Mouse (Mus musculus) neutrophil, adult 5-6 weeks (primary cell): ENCODE measurements around the gene E130308A19Rik. TPM values are rescaled to one million over a fixed set of nuclear protein-coding genes. Genes with fewer than 3 reads are reported as not detected.
A peak's percentile ranks its signal among the peaks of the same experiment; 100 is the strongest.

Source experiments
- ATAC-seq: fragments of 151-379, 151-347 bp; 2 replicates; pipeline ENCODE4 v1.8.0; 2017; ENCODE audit warnings: mild to moderate bottlenecking, moderate TSS enrichment; ENCODE audit not compliant: insufficient number of reproducible peaks, poor library complexity, low FRiP score, severe bottlenecking; ENCODE audit errors: extremely low read depth
- total RNA-seq: library from RNA; stranded (forward); fragments of 200-1000 nt; gene quantifications from 2 replicates; pipeline ENCODE4 v1.2.3, GENCODE M21; 2017

Gene E130308A19Rik
- total RNA-seq, result 3.7 and 5.2 TPM in 2 replicates

DNA sequence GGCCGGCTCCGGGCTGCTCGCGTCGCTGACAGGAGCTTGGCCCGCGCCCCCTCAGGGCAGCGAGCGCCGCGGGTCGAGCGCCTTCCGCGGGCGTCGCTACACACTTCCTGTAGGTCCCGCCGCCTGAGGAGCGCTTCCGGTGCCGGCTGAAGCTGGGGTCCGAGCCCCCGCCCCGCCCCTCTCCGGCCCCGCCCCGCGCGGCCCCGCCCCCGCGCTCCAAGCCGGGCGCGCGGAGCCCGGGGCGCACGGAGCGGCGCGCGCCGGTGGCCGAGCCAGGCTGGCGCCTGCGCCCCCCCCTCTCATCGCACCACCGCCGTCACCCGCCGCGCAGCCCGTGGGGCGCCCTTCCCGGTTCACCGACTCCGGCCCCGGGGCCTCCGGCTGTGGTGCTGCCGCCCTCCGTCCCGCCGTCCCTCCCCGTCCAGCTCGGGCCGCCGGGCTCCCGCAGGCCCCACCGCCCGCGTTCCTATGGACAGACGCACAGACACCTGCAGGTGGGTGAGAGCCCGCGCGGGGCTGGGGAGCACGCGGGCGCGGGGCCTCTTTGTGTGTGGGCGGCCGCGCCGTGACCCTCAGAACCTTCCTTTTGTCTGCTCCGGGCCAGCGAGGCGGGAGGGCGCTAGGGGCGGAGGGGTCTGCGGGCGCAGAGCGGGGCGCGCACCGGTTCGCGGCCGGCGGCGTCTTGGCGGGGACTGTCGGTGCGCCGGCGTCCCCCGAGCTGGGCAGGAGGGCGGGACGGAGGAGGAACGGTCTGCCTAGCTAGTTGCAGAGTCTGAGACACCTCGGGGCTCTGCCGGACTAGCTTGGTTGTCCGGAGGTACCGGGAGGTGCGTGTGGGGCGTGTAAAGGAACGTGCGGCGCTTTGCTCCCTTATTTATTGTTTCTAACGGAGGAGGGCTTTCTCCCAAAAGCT lies at the start of gene E130308A19Rik:
E130308A19Rik (plus strand) TSS at position 214 of the 913 bp plus-strand sequence.
- peak; percentile 84 for ATAC-seq

DNA sequence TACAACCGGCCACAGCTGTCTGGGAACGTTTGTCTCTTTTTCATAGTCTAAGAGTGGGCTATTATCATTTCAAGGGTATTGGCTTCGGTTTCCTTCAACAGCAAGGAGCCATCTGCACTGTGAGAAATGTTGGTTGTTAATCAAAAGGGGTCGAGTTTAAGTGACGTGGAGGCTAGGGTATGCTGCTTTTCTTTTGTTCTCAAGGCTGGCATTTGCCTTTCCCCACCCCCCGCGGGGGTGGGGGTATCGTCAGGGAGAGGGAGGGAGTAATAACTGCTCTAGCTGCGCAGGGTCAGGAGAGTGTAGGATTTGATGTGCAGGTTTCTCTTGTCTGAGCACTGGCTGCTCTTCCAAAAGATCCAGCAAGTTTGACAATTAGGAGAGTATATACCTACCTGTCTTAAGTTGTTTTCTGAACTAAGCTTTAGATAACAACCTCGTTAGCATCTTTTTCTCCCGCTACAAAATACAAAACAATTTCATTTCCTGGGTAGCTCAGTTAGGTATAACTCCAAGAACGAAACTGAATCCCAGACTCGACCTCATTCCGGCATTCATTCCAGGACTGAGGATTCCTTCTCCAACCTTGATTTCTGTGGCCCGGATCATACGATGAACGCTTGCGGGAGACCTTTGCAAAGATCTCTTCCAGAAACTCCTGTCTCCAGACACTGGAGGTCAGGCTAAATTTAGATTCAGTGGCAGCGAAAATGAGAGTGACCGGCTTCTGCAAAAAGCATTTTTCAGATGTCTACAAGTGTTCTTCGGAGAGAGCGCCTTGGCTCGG lies 45.3 kb upstream of the E130308A19Rik start:
- ATAC-seq, result no peak

DNA sequence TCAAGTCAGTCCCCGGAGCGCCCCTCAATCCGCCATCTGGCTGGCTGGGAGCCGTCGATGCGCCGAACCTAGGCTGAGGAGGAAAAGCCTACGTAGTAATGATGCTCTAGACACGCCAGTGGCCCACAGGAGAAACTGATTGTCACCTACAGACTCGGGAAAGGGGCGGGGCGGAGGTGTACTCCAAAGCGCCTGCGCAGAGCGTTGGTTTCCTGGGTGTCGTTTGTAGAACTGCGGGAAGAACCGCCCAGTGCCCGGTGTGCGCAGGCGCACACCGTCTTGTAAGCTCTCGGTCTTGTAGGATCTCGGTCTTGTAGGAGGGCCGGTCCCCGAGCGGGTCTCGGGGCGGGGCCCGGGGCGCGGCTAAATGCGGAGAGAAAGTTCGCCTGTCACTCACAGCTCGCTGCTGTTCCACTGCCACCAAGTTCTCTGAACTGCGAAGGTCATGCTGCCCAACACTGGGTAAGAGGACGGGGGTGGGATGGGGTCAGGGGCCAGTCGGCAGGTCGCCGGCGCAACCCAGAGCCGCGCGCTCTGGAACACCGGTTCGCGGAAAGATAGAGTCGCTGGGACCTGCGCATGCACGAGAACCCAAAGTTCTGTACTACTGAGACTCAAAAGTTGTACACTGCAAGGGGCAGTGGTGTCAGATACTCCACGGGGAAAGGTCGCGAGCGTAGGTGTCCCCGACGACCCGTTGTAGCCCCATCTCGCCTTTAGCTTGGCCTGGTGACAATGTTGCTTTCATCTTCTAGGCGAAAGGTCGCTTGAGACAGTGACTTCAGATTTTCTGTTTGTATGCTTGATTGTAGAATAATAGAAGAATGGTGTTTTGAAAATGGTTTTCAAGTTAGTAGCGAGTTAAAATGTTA lies 44.5 kb upstream of the E130308A19Rik start, which contains the start of gene Hsdl2:
Hsdl2 (plus strand) TSS at position 250 of the 872 bp plus-strand sequence.
- peak; percentile 95 for ATAC-seq

DNA sequence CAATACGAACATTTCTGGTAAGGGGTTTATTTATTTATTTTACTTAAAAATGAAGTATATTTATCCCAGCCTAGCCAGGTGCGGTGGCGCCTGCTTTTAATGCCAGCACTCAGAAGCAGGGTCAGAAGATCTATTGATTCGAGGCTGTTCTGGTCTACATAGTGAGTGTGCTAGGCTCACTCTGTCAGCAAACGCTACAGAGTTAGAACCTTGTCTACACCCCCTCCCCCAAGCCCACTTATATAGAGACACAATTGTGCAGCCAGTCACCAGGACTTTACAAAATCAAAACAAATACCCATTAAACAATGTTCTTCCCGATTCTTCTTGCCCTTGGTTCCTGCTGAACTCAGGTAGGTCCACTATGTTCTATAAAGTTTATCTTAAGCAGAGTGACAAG lies 43.8 kb upstream of the E130308A19Rik start:
- ATAC-seq, result no peak

DNA sequence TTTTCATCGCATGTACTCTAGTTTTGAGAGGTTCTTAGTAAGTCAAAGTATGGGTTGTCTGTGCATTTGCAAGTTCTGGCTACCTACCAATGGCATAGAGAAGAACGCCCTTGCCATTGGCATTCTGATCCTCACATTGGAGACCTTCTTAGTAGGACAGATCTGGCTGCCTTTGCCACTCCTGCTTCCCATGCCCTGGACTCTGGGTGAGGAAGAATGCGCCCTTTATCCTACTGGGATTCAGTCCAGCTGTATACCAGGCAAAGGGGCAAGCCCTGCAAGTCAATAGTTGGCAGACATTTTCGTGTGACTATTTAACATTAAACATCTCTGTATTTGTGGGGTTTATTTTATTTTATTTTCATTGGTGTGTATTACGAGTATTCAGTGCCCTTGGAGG lies 40.9 kb upstream of the E130308A19Rik start:
- no peak for ATAC-seq

DNA sequence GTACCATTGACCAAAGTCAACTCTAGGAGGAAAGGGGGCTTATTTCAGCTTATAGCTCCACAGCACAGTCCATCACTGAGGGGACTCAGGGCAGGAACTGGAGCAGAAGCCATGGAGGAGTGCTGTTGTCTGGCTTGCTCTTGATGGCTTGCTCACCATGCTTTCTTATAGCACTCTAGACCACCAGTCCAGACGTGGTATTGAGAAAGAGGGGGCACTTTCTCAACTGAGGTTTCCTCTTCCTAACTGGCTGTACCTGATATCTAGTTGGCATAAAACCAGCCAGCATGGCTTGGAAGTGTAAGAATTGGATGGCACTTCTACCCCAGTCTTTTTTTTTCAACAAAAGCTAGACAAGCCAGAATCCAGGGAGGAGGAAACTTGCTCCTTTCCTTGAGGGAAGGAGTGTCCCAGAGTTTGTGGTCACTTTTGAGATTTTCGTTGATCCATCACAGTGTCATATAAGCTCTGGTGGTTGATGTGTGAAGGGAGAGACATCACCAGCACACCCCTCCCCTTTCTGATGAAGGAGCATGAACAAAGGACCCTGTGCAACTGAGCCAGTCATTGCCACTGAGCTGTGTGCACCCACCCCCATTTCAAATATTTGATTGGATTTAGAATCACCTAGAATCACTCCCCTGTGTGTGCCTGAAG lies 38.7 kb upstream of the E130308A19Rik start:
- no peak for ATAC-seq

DNA sequence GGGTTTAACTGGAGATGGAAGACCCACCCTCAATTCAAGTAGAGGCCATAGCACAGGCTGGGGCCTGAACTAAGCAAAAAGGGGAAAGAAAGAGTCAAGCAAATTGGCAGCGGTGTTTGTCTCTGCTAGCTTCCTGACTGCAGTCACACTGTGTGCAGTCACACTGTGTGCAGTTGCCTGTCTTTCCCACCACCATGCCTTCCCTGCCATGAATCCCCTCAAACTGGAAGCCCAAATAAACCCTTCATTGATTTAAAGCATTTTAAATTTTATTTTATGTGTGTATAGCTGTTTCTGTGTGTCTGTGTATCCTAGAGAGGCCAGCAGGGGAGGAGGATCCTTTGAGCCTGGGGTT lies 38.2 kb upstream of the E130308A19Rik start:
- no peak for ATAC-seq

DNA sequence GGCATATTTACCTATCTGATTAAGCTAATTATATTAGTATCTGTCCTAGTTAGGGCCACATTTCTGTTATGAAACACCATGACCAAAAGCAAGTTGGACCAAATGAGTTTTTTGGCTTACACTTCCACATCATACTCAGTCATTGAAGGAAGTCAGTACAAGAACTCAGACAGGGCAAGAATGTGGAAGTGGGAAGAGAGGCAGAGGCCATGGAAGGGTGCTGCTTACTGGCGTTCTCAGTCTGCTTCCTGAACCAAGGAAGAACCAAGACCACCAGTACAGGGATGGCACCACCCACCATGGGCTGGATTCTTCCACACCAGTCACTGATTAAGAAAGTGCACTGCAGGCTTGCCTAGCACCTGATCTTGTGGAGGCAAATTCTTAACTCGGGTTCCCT lies 31.4 kb upstream of the E130308A19Rik start:
- no peak for ATAC-seq

DNA sequence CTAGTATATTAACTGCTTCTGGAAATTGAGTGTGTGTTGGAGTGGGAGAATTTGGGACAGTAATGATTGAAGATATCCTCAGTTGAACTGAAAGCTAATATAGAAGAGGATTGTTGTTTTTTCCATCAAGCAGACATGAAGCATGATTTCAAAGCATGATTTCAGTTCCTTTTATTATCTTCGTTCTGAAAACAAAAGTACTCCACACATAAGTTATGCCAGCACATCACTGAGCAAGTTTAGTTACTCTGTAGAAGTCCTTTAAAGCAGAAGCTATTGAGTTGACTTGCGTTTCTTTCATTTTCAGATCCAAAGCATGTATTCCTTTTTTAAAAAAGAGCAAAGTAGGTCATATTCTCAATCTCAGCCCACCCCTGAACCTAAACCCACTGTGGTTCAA lies 29.5 kb upstream of the E130308A19Rik start:
- ATAC-seq, result no peak

DNA sequence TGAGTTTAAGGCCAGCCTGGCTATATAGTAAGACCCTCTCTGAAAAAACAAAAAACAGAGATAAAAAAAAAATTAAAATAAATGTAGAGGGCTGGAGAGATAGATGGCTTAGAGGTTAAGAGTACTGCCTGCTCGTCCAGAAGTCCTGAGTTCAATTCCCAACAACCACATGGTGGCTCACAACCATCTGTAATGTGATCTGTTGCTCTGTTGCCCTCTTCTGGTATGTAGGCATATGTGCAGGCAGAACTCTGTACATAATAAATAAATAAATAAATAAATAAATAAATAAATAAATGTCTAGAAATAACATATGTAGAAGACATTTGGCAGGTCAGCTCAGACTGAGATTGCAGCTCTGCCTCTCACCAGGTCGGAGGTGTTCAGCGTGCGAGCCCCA lies 23.3 kb upstream of the E130308A19Rik start:
- ATAC-seq, result no peak

DNA sequence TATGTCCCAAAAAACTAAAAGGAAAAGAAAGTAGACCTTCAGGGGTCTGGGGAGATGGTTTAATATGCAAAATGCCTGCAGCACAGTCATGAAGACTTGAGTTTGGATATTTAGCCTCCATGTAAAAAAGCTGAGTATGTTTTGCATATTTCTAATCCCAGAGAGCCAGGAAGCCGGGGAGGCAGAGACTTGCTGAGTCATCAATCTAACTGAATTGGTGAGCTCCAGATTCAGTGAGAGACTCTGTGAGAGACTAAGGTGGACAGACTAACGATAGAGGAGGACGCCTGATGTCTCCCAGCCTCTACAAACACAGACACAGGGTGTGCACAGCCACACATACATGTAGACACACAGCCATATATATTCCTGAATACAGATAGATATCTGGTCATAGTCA lies 21.1 kb upstream of the E130308A19Rik start:
- ATAC-seq, result no peak

DNA sequence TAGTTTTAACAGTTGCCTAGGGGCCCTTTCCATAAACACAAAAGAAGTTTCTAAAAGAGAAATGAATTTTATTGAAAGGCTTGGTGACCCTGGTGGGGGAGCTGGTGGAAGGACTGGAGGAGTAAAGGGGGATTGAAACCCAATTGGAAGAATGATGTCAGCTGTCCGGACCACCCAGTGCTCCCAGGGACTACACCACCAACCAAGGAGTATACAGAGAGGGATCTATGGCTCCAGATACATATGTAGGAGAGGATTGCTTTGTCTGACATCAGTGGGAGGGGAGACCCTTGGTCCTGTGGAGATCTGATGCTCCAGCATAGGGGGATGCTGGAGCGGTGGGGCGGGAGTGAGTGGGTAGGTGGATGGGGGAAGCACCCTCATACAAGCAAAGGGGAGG lies 20.5 kb upstream of the E130308A19Rik start:
- no peak for ATAC-seq

DNA sequence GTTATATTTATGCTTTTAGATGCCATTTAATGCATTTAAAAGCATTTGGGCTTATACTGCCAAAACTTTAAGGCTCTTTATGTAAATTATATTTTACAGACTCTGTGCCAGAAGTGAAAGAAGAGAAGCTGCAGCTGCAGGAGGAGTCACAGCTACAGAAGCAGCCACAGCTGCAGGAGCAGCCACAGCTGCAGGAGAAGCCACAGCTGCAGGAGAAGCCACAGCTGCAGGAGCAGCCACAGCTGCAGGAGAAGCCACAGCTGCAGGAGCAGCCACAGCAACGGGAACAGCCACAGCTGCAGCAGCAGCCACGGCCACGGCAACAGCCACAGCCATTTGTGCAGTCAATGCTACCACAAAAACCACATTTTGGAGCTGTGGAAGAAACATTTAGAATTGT lies 15.6 kb upstream of the E130308A19Rik start:
- no peak for ATAC-seq

DNA sequence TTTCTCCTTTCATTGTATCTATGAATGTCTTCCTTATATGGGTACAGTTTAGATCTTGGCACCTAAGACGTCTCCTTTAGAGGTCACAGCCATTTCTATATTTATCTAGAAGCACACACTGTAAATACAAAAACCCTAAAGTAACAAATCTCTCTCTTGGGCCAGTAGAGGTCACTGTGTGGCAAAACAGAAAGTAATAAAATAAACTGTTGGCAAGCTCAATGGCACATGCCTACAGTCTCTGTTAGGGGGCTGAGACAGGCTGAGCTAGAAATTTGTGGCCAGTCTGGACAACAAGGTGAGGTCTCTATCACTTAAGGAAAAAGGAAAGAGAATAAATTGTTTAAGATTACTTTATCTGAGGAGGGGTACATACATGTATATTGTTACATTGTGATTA lies 11.0 kb upstream of the E130308A19Rik start:
- ATAC-seq, result 0 out of 2 replicates have a peak, but pooled peaks have one; percentile 39

DNA sequence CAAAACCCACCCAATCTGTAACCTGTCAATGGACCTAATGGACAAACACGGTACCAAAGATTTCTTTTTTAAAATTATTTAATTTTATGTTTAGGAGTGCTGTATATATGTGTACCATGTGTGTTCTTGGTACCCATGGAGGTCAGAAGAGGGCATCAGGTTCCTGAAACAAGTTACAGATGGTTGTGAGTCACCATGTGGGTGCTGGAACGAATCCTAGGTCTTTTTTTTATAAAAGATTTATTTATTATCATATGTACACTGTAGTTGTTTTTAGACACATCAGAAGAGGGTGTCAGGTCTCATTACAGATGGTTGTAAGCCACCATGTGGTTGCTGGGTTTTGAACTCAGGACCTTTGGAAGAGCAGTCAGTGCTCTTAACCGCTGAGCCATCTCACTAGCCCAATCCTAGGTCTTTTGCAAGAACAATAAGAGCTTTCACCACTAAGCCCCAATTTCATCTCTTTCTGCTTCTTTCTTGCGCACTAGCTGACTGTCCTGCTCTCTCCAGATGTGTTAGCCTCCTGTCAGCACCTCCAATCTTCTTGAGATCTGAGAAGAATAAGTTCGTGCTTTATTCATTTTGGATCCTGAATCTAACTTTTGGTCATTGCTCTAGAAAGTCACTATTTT lies 6.3 kb upstream of the E130308A19Rik start:
- no peak for ATAC-seq

DNA sequence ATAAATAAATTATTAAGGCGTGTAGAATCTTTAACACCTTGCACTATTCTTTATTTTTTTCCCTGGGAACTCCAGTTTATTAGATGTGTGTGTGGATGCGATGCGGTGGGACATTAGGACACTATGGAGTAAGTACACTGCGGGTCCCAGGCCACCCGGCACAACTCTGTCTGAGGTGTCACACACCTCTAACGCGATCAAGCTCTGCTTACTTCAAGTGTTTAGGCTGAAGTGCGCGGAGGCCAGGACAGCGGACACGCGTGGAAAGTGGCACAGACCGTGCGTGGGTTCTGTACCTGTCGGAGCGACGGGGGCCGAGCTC lies 374 bp upstream of the E130308A19Rik start:
- ATAC-seq, result no peak; the same call in 1 of the 2 replicates

DNA sequence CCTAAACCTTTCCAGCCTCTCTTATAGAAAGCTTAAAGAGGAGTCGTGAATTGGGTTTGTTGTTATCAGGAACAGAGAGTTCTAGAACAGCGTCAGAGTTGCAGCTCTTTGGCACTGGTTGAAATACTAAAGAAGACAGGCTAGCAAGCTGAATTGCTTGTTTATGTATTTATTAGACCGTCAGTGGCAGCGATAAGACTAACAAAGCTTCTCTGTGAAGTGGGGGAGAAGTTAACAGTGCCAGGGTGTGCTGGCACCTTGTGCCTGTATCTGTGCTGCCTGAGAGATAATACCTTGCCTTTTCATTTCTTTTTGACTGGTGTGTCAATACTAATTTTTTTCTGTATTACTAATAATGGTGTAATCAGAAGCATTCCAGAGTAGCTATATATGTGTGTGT lies 2.2 kb downstream of the E130308A19Rik start:
- ATAC-seq, result no peak
